Mouse (Mus musculus): Measurements from ENCODE around the gene Lyrm4.

Gene Lyrm4

GRCm38 (mm10) chr13:36105591-36105990, 11.7 kb downstream of the Lyrm4 start:
- DNase-seq (ENCODE audit: low read depth, low spot score) = no peak

- no peak for DNase-seq (ENCODE audit: low read depth, low spot score)
Measured at GRCm38 (mm10) chr13:36096684-36097383, 20.5 kb downstream of the Lyrm4 start.

- DNase-seq (ENCODE audit: low read depth, low spot score) = no peak
Measured at GRCm38 (mm10) chr13:36088168-36088567, 29.2 kb downstream of the Lyrm4 start.

GRCm38 (mm10) chr13:36087427-36087826, 29.9 kb downstream of the Lyrm4 start:
- DNase-seq (ENCODE audit: low read depth, low spot score) = no peak

- no peak for DNase-seq (ENCODE audit: low read depth, low spot score)
Measured at GRCm38 (mm10) chr13:36086608-36087391, 30.5 kb downstream of the Lyrm4 start.

DNA sequence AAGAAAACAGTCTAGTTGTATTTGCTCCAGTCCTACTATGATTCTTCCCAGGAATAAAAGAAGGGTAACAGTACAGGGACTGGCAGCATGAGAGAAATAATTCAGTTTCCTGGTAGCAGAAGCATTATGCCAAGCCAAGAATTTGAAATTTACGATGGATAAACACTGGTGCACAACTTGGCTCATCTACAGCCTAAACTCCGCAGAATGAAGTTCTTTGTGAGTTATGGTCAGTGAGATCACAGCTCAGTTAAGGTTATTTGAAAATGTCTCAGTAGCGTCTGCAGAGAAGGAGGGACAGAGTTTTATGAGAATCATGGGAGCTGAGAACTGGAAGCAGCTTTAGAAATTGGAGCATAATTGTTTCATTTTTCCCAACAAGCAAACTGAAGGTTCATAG, 31.4 kb downstream of the Lyrm4 start:
- DNase-seq (ENCODE audit: low read depth, low spot score) = no peak

- no peak for DNase-seq (ENCODE audit: low read depth, low spot score)
Measured at GRCm38 (mm10) chr13:36084701-36085100, 32.6 kb downstream of the Lyrm4 start.

- no peak for DNase-seq (ENCODE audit: low read depth, low spot score)
Measured at GRCm38 (mm10) chr13:36081591-36081990, 35.7 kb downstream of the Lyrm4 start.

- no peak for DNase-seq (ENCODE audit: low read depth, low spot score)
Measured at GRCm38 (mm10) chr13:36074484-36074883, 42.8 kb downstream of the Lyrm4 start.

DNA sequence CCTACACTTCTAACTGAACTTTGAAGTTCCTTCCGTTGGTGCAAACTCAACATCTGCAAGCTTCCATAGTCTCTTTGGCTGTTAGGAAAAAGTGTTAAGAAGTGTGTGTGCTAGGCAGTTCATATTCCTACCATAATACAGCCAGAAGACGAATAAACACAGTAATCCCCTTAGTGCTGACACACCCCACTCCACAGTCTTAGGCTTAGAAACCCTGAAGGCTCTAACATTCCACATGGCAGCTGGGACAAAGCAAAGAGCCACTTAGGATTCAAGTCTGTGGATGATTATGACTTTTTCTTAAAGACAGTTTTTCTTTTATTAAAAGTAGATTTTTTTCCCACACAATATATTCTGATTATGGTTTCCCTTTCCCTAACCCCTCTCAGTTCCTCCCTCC, 50.6 kb downstream of the Lyrm4 start:
- DNase-seq (ENCODE audit: low read depth, low spot score) = no peak

DNA sequence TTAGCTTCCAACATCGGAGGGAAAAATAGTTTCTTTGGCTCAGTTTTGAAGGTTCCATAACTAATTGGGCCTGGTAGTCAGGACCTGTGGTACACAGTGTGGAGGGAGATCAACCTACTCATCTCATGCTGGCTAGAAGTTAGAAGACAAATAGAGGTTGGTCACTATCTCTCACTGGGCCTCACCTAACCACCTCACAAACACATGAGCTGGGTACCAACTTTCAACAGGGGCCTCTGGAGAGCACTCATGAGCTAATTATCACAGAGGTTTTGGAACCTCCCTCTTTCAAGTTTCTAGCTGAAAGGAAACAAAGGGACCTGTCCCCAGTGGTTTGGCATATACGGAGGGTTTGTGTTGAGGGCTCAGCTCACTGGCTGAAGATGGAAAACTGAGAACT, 59.8 kb downstream of the Lyrm4 start:
- DNase-seq (ENCODE audit: low read depth, low spot score) = no peak

- no peak for DNase-seq (ENCODE audit: low read depth, low spot score)
Measured at GRCm38 (mm10) chr13:36056925-36057324, 60.4 kb downstream of the Lyrm4 start.

DNA sequence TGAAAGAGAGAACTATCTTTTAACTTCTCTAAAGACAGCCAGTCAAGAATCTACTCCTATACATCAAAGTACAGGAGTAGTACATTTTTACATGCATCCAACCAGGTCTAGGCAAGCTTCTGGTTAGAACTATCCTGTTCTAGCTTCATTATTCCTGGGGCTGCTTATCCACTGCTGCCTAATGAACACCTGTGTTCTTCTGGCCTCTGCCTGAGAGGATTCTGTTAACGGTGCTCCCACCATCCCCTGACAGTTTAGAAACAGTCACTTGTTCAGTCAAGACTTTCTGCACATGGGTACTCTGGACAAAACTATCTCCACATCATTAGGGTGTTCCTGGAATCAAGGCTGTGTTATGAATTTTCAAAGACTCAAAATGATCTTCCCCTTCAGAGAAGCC, 60.8 kb downstream of the Lyrm4 start:
- no peak for DNase-seq (ENCODE audit: low read depth, low spot score)

DNA sequence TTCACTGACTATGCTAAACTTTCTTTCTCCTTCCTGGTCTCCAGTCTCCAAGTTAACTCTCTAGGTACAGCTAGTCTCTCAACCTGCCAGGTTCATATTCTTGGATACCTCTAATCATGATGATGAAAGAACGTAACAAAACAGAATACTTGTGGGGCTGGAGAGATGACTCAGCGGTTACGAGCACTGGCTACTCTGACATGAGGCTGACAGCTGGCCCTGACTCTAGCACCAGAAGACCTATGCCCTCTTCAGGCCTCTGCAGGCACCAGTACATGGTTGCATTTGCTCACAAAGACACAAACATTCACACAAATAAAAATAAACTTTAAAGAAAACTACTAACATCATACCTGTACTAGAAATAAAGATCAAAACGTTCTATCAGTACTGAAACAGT, 81.8 kb downstream of the Lyrm4 start:
- DNase-seq (ENCODE audit: low read depth, low spot score) = no peak

DNA sequence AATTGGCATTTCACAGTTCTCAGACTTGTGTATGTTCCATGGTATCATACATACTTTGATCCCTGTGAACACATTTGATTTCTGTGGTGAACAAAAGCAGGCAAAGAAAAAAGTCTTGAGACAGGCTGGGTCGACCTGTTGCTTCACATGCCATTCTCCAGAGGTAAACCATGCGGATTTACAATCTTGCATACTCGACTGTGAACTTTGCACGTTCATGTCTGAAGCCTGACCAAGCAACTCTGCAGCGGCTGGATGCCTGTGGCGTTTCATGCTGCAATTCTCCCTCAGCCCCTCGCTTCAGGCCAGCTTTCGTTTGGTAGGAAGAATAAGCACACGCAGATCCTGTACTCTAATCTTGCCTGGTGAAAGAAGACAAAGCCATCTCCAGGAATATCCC, 85.4 kb downstream of the Lyrm4 start:
- peak; percentile 0 for DNase-seq (ENCODE audit: low read depth, low spot score)

DNA sequence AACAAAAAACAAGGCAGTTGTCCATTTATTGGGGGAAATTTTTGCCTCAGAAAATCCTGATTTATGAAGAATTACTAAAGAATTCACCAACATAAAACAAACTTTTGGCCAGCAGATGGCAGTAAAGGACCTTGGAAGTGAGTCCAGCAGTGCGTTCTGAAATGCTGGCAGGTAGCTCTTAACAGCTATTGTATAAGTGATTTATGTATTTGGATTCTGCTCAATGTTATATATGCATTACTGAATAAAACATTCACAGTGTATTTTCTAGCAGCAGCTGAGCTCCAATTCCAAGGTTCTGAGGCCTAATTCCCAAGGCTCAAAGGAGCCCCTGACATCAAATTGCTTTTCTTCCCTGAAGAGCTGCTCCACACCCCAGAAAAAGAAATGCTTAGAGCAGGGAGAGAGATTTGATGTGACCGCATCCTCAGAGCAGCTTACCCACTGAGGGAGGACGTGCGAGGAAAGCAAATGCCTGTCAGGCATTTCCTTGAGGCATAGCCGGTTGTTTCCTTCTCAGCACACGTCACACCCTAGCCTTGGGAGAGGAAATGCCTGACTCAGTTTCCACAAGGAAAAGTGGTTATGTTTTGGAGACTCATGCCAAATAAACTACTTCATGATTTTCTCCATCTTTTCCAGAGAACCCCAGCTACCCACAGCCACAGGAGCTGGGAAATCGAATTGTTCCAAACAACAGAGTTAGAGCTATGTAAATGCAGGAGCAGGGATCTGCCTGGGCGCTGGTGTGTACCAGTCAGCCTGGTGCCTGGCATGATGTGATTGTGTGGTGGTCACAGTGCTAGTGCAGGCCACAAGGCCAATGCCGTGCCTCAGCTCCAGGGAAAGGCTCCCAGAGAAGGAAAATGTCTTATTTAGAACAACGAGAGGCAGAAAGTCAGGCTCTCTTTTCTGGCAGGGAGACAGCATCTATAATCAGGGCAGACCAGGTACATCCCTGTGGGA, 97.7 kb downstream of the Lyrm4 start:
- DNase-seq (ENCODE audit: low read depth, low spot score) = peak; percentile 72

DNA sequence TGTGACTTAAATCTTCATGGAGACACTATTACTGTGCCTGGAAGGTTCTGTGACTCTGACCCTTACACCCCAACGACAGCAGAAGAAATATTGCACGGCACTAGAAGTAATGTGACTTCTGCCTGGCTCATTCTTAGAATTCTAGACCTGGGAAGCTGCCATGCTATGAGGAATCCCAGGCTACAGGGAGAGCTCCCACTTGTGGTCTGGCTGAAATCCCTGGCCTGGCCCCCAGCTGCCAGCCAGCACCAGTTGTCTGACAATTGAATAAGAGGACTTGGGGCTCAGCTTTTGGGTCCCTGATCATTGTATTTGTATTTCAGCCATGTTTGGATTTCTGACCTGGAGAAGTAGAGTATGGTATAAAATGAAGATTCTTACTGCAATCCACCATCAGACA, 99.3 kb downstream of the Lyrm4 start:
- DNase-seq (ENCODE audit: low read depth, low spot score) = no peak

DNA sequence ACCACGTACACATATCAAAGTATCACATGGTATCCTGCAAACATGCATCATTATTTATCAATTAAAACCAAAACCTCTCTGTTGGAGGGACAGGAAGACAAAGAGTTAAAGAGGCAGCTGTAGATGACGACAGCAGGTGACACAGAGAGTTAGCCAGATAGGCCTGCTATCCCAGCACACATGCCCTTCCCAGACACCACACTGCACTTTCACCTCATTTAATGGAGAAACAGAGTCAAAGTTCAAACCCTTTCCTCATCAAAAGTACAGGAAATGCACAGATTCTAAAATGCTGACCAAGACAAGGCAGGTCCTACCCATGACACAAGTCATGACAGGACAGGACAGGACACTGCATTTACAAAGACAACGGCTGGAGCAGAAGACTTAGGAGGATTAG, 101.7 kb downstream of the Lyrm4 start:
- DNase-seq (ENCODE audit: low read depth, low spot score) = no peak

DNA sequence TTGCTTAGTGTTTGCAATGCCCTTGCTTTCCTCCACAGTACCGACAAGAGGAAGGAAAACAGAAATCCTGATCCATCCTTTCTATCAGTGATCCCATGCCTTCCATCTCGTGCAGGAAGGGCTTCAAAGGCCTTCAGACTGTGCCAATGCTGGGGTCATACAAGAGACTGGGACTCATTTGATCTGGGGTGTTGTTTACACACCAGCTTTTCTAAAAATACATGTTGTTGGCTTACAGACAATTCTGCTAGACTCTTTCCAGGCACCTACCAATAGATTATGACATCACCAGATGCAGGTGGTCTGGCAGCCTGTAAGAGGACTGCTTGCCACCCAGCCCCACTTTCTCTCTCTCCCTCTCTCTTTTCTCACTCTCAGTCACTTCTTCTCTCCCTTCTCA, 107.3 kb downstream of the Lyrm4 start:
- no peak for DNase-seq (ENCODE audit: low read depth, low spot score)

- no peak for DNase-seq (ENCODE audit: low read depth, low spot score)
Measured at GRCm38 (mm10) chr13:36000798-36001197, 116.5 kb downstream of the Lyrm4 start.

GRCm38 (mm10) chr13:35997606-35998005, 119.7 kb downstream of the Lyrm4 start:
- no peak for DNase-seq (ENCODE audit: low read depth, low spot score)
